Mouse (Mus musculus) mature B cell (primary cell): ENCODE data around the gene Snip1.

Source experiments
- in situ Hi-C: fragments of 300-500 bp; cut with MboI; formaldehyde crosslinking; loops from 2 replicates; pipeline ENCODE4 v1.14.3; 2019

The Snip1 gene

GRCm38 (mm10) chr4:125097412-125097811 is 30.9 kb downstream of the Snip1 start:
- in situ Hi-C loops, result no loop called here

DNA sequence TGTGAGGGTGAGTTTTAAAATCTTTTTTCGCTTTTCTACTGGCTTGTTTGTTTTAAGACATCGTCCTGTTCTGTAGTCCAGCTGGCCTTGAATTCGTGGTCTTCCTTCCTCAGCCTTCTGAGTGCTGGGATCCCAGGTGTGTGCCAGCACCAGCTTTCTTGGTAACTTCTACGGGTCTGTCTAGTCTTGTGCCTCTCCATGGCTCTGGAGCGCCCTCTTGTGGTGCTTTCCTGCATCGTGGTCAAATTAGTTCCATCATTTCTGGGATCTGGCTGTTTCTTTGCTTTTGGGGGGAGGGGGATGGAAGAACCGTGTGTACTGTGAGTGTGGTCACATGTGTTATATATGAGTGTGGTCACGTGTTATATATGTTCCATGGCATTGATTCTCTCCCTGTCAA is 33.0 kb downstream of the Snip1 start:
- in situ Hi-C loops, result no loop called here

GRCm38 (mm10) chr4:125101334-125101733 is 34.9 kb downstream of the Snip1 start:
- in situ Hi-C loops, result no loop called here

DNA sequence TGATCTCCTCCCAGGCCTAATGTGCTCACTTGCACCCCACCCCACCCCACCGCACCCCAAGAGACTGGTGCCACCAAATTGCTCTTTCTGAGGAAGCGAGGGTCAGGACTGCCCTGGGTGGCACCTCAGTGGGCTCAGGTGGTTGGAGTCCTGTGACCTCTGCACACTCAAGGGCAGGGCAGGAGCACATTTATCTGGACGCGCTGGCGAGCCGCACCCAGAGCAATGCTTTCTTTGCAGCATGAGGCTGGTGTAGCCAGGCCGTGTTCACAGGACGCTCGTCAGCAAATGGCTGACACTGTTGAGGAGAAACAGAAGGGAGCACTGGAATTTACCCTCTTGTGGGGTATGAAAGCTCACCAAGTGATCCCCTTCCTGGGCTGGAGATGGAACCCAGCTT is 38.9 kb downstream of the Snip1 start:
- in situ Hi-C loops, result no loop called here

DNA sequence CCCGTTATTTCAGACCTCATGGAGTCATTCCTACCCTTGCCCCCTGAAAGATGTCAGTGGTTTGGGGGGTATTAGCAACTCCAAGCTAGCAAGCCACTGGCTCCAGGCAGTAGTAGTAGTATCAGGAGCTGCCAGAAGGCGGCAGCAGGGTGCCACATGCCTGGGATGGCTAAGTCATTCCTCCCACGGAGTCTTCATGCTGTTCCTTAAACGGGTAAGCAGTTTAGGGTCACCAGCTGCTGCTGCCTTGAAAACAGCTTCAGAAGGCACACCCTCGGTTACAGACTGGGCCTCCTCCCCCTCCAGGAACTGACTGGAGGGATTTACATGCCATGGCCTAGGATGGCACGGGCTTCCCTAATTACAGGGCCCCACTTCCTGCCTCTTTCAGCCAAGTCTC is 48.2 kb downstream of the Snip1 start:
- in situ Hi-C loops, result loop anchor here (10.0 kb wide), 1 partner anchor 170 kb away; no protein-coding TSS in a partner anchor

GRCm38 (mm10) chr4:125115081-125115480 is 48.6 kb downstream of the Snip1 start:
- in situ Hi-C loops, result loop anchor here (10.0 kb wide), 1 partner anchor 170 kb away; no protein-coding TSS in a partner anchor

- in situ Hi-C loops, result loop anchor here (10.0 kb wide), 1 partner anchor 171 kb away; no protein-coding TSS in a partner anchor
Measured at GRCm38 (mm10) chr4:125115710-125116089, 49.2 kb downstream of the Snip1 start.

DNA sequence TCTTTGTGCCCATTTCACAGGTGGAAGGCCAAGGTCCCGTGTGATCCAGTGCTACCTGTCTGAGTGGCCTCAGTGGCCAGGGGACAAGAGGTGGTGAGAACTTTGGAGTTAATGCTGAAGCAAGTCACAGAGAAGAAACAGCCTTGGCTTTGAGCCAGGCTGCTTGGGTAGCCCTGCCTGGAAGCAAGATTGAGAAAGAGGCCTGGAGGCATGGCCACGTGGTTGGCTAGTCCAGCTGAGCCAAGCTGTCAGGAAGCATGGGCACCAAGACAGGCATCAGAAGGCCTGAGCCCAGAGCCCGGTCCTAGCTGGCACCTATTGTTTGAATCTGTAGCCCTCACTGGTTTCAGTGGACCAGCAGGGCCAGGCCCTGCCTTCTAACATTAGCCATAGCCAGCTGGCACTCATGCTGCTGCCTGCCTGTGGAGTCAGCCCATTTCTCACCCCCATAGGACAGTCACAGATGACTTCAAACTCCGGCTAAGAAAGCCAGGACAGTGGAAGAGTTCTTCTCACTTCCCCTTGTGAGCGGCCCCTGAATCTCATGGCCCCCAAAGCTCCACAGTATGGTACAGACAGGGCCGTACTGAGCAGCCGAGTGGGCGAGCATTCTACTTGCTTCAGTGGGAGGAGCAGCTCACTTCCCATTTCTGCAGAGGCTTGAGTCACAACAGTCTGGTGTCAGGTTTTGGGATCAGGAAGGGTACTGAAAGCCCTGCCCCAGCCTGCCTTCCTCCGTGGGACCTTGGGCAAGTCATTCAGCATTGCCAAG is 49.8 kb downstream of the Snip1 start:
- in situ Hi-C loops, result loop anchor here (10.0 kb wide), 1 partner anchor 171 kb away; no protein-coding TSS in a partner anchor

GRCm38 (mm10) chr4:125116929-125117328 is 50.5 kb downstream of the Snip1 start:
- in situ Hi-C loops, result loop anchor here (10.0 kb wide), 1 partner anchor 172 kb away; no protein-coding TSS in a partner anchor

DNA sequence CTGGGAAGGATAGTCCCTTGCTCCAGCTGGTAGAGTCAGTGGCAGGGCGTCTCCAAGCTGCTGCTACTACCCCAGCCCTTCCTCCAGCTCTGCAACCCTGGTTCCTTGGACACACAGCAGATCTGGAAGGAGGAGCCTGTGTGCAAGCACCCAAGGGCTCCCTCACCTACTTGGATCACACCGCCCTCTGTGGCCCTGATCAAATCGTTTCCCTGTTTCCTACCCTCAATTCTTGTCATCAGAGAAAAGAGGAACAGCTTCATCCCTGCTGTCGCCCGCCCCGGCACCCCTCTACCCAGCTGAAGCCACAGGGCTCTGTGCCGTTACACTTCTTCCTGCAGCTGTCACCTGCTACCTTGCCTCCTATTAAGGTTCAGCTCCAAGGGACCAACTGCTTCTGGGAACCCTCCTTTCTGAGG is 51.4 kb downstream of the Snip1 start:
- in situ Hi-C loops, result loop anchor here (10.0 kb wide), 1 partner anchor 173 kb away; no protein-coding TSS in a partner anchor

GRCm38 (mm10) chr4:125119070-125119469 is 52.6 kb downstream of the Snip1 start:
- in situ Hi-C loops, result loop anchor here (10.0 kb wide), 1 partner anchor 174 kb away; no protein-coding TSS in a partner anchor

DNA sequence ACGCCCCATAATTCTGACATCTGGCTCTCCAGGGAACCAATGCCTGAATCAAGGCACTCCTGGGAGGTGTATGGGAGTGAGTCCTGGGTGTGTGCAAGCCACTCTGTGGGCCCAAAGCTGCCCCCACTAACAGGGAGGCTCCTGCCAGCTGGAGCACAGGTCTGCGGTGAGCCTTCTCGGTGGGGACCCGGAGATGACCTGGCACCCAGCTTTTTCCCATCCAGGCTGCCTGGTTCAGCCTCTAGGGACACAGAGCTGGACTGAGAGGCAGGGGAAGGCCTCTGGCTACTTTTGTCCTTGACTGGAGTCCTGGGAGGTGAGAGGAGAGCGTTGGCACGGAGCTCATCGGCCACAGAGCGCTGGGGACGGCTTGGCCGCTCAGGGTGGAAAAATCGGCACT is 53.2 kb downstream of the Snip1 start:
- in situ Hi-C loops, result loop anchor here (10.0 kb wide), 1 partner anchor 175 kb away; no protein-coding TSS in a partner anchor

DNA sequence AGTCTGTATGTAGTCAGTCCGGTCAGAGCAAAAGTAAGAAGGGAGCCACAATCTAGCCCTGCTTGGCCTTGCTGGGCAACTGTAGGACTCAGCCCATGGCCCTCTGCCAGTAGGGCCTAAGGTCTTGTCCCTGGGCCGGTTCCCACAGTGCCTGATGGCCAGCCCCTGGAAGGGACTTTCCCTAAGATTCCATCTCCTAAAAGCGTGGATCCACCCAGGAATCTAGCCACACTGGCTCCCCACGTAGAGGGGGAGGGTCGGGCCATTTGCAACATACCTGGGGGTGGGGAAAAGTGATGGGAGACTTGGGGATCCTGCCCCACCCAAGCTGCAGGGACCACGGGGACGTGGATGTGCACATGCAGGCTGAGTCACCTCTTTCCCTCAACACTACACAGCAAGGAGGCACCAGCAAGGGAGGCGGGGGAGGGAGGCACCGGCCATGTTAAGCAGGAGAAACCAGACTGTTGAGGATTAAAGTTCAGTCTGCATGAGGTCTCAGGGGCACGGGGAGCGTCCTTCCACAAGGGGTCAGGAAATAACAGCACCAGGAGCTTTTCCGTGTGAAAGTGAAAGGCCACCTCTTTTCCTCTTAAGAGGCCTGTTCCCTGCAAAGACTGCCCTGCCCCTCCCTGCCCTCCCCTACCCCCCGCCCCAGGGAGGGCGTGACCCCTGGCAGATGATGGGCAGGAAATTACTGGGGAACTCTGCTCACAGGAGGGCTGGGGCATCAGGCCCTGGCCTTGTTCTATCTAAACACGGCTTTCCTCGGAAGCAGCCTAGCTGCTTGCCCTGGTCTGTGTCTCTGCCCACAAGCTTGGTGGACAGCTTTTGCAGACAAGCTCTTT is 56.2 kb downstream of the Snip1 start:
- in situ Hi-C loops, result no loop called here

- in situ Hi-C loops, result no loop called here
Measured at GRCm38 (mm10) chr4:125123279-125123671, 56.8 kb downstream of the Snip1 start.
